Mouse (Mus musculus) liver, postnatal 0 days (tissue): ENCODE results near the gene C7.

Source experiments
- CTCF ChIP-seq: sonication (generic); IDR thresholded peaks from 2 replicates; pipeline ENCODE4 v1.5.1; 2016; ENCODE audit warnings: antibody characterized with exemption, low read depth
- EP300 ChIP-seq: IDR thresholded peaks from 2 replicates; pipeline ENCODE4 v1.6.1; 2016; ENCODE audit warnings: antibody characterized with exemption, low read depth, mild to moderate bottlenecking

GRCm38 (mm10) chr15:5003503-5004196 is 59.9 kb downstream of the C7 start:
- TF ChIP-seq CTCF (no peak), EP300 (no peak)
